Mouse (Mus musculus) kidney, embryonic 16.5 days (tissue): ENCODE data around the gene Wipf1. TPM values are rescaled to one million over a fixed set of nuclear protein-coding genes. Genes with fewer than 3 reads are reported as not detected.

Experiments
- ATAC-seq: fragments of 200-750 bp; cut with Nextera tagmentation; 2 replicates; pipeline ENCODE4 v1.8.0; 2017; ENCODE audit warnings: moderate TSS enrichment; ENCODE audit not compliant: low FRiP score, low TSS enrichment
- H3K27ac ChIP-seq: fragments of 300-500 bp; sonication (generic); 2 replicates; pipeline ENCODE4 v1.5.1; 2014; ENCODE audit warnings: low read length
- H3K27me3 ChIP-seq: fragments of 300-500 bp; sonication (generic); 2 replicates; pipeline ENCODE4 v1.6.1; 2014; ENCODE audit warnings: low read length, control low read depth, mixed read lengths; ENCODE audit not compliant: insufficient read depth
- H3K36me3 ChIP-seq: fragments of 300-500 bp; sonication (generic); 2 replicates; pipeline ENCODE4 v1.6.1; 2014; ENCODE audit warnings: low read length, control low read depth, mixed read lengths; ENCODE audit not compliant: insufficient read depth
- H3K4me1 ChIP-seq: fragments of 300-500 bp; sonication (generic); 2 replicates; pipeline ENCODE4 v1.6.1; 2014; ENCODE audit warnings: low read length, control low read depth, mixed read lengths; ENCODE audit not compliant: insufficient read depth
- H3K4me2 ChIP-seq: fragments of 300-500 bp; sonication (generic); replicated peaks from 2 replicates; pipeline ENCODE4 v1.6.1; 2014; ENCODE audit warnings: low read depth, low read length
- H3K4me3 ChIP-seq: fragments of 300-500 bp; sonication (generic); 2 replicates; pipeline ENCODE4 v1.5.1; 2014; ENCODE audit warnings: mild to moderate bottlenecking, low read length
- H3K9ac ChIP-seq: fragments of 300-500 bp; sonication (generic); replicated peaks from 2 replicates; pipeline ENCODE4 v1.6.1; 2014; ENCODE audit warnings: low read length
- H3K9me3 ChIP-seq: fragments of 300-500 bp; sonication (generic); 2 replicates; pipeline ENCODE4 v1.6.1; 2016; ENCODE audit warnings: low read length, control low read depth
- WGBS: fragments of 180-500 bp; shearing (Covaris S2); extraction: QIAGEN DNeasy Blood & Tissue Kit; methylation state at CpG from one replicate; pipeline ENCODE4 v1.1.7; 2014; 5-methylcytosine and 5-hydroxymethylcytosine counted together
- polyA plus RNA-seq: library from polyadenylated mRNA; unstranded; fragments of >200 nt; fragmentation: Nextera tagmentation; extraction: Ambion mirVana; gene quantifications from 2 replicates; pipeline ENCODE4 v1.2.1, GENCODE M21; 2015

Wipf1 gene
- polyA plus RNA-seq, 1 experiment from 2014 or later: 8.6 TPM

GRCm38 (mm10) chr2:73466481-73466880 is 63.1 kb downstream of the Wipf1 start:
- Histone ChIP-seq H3K27me3 (no peaks in the 10 kb centered on the region), H3K4me3 (no peak overlapping the region)

DNA sequence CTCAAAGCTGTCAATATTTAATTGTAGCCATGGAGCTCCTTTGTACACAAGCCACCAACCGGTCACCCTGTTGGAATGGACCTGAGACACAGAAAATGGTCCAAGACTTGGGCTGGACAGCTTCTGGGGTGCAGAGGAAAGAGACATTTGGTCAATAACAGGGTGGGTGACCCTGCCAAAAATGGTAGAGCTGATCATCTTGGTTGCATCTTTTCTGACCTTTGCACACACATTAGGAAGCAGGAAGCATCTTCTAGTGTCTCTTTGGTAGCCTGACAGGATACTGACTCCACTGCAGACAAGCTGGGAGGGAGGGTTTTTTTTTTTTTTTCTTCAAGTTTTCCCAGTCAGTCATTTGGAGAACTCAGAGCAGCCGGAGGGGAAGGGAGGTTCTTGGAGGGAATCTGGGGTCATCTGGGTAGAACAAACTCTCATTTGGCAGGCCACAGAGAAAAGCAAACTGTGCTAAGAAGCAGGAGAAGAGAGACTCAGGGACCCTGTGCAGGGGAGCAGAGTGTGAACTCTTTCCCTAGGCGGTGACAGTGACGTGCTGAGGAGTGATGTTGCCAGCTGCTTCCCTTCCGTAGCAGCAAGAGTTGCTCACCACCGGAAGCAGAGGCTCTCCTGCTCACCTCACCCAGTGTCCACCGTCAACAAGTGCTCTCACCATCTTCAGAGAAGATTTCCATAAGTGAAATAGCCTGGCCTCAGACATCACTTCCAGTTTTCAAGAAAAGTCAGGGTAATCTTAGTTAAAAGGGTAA is 65.9 kb downstream of the Wipf1 start:
- H3K9me3 ChIP-seq: no peaks in the 10 kb centered on the region
- H3K27ac ChIP-seq: no peak overlapping the region
- no peak overlapping the region for H3K9ac ChIP-seq
- 23% methylated on average over 7 of the region's 7 CpGs for WGBS
- H3K4me2 ChIP-seq: no peak overlapping the region
- no peaks in the 10 kb centered on the region for H3K36me3 ChIP-seq
- ATAC-seq: no peak
- no peak overlapping the region for H3K4me3 ChIP-seq
- peaks cover 5% of the 10 kb centered on the region; the same call in 1 of the 2 replicates for H3K4me1 ChIP-seq
- no peaks in the 10 kb centered on the region for H3K27me3 ChIP-seq

More at GRCm38 (mm10) chr2:73466481-73466880, 63.1 kb downstream of the Wipf1 start:
- Histone ChIP-seq H3K9me3 (no peaks in the 10 kb centered on the region), H3K4me2 (no peak overlapping the region), H3K4me1 (peaks cover 5% of the 10 kb centered on the region; the same call in 1 of the 2 replicates), H3K9ac (no peak overlapping the region), H3K27ac (no peak overlapping the region), H3K36me3 (no peaks in the 10 kb centered on the region)
- WGBS: 90% methylated on average over 10 of the region's 10 CpGs
- ATAC-seq: 0 out of 2 replicates have a peak, but pooled peaks have one; percentile 27

DNA sequence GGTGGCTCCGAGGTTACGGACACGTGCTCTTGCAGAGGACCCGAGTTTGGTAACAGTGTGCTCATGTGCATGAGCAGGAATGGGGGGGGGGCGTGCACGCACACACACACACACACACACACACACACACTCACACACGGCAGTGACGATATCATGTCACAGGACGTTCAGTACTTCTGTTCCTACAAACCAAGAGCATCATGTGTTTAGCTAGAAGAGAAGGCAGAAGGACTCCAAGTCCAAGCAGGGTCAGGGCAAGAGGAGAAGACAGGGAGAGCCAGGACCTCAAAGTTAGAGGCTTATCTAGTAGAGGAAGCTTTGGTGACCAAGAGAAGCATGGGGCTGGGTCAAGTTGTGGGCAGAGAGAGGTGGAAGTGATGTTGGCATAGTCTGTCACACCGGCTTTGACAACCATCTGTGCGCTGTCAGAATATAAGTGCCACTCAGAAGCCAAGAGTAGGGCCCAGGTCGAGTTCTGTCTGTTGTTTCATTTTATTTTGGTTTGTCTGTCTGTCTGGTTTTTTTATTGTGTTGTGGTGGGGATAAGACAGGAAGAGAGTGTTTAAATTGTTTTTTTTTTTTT is 66.7 kb downstream of the Wipf1 start:
- Histone ChIP-seq H3K9me3 (no peaks in the 10 kb centered on the region), H3K4me2 (no peak overlapping the region), H3K36me3 (no peaks in the 10 kb centered on the region), H3K27ac (no peak overlapping the region), H3K27me3 (no peaks in the 10 kb centered on the region), H3K4me1 (peaks cover 5% of the 10 kb centered on the region; the same call in 1 of the 2 replicates), H3K9ac (no peak overlapping the region), H3K4me3 (no peak overlapping the region)
- ATAC-seq: no peak
- WGBS: 87% methylated on average over 12 of the region's 12 CpGs

DNA sequence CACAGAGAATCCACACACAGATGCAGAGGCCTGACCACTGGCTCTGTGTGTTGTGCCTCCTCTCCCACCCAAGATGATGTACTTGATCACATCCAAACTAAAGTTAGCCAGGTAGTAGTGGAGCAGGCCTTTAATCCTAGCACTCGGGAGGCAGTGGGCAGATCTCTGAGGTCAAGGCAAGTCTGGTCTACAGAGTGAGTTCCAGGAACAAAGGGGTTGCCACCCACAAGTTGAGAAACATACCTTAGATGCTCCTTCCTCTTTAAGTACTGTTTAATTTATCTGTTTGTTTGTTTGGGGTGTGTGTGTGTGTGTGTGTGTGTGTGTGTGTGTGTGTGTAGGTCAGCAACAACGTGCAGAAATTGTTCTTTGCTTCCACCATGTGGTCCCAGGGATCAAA is 67.3 kb downstream of the Wipf1 start:
- H3K4me3 ChIP-seq: no peak overlapping the region
- no peaks in the 10 kb centered on the region for H3K27me3 ChIP-seq
- peaks cover 5% of the 10 kb centered on the region; the same call in 1 of the 2 replicates for H3K4me1 ChIP-seq
- 75% methylated on average over 2 of the region's 2 CpGs for WGBS
- H3K36me3 ChIP-seq: no peaks in the 10 kb centered on the region
- H3K9me3 ChIP-seq: no peaks in the 10 kb centered on the region
- H3K9ac ChIP-seq: no peak overlapping the region
- H3K4me2 ChIP-seq: no peak overlapping the region
- no peak overlapping the region for H3K27ac ChIP-seq
- no peak for ATAC-seq

- Histone ChIP-seq H3K9me3 (no peaks in the 10 kb centered on the region), H3K4me2 (no peak overlapping the region), H3K27ac (no peak overlapping the region), H3K27me3 (no peaks in the 10 kb centered on the region), H3K4me3 (no peak overlapping the region), H3K9ac (no peak overlapping the region), H3K36me3 (no peaks in the 10 kb centered on the region), H3K4me1 (peaks cover 5% of the 10 kb centered on the region; the same call in 1 of the 2 replicates)
- WGBS: 37% methylated on average over 3 of the region's 3 CpGs
- ATAC-seq: no peak
Observed at GRCm38 (mm10) chr2:73460168-73460567, 69.4 kb downstream of the Wipf1 start.

- no peak overlapping the region for H3K4me3 ChIP-seq
- no peak overlapping the region for H3K9ac ChIP-seq
- H3K27ac ChIP-seq: no peak overlapping the region
- H3K4me2 ChIP-seq: no peak overlapping the region
- no peaks in the 10 kb centered on the region for H3K27me3 ChIP-seq
- WGBS: 80% methylated on average over 4 of the region's 4 CpGs
- H3K9me3 ChIP-seq: no peaks in the 10 kb centered on the region
- peaks cover 5% of the 10 kb centered on the region; the same call in 1 of the 2 replicates for H3K4me1 ChIP-seq
- H3K36me3 ChIP-seq: no peaks in the 10 kb centered on the region
- ATAC-seq: no peak
Observed at GRCm38 (mm10) chr2:73459607-73460153, 69.9 kb downstream of the Wipf1 start.

DNA sequence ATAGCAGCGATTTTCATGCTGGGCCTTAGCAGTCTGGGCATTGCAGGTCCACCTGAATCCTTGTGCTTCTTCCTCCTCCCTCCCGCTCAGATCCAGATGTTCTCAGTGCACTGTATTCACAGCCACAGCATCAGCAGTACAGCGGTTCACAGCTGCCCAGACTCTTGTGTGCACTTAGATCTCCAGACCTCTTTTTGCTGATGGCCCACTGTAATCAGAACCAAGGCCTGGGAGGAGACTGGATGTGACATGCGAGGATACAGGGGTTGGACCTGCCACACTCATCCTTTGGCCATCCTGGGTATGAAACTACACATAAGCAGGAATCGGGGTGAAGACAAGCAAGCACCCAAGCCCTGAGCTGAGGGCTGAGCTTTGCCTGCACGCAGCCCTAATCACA is 72.6 kb downstream of the Wipf1 start:
- no peak overlapping the region for H3K9ac ChIP-seq
- no peaks in the 10 kb centered on the region for H3K9me3 ChIP-seq
- no peaks in the 10 kb centered on the region for H3K36me3 ChIP-seq
- no peak for ATAC-seq
- H3K27me3 ChIP-seq: no peaks in the 10 kb centered on the region
- no peak overlapping the region for H3K27ac ChIP-seq
- WGBS: 89% methylated on average over 6 of the region's 6 CpGs
- no peak overlapping the region for H3K4me3 ChIP-seq
- 0 out of 2 replicates have a peak, but pooled peaks cover 3% of the 10 kb centered on the region for H3K4me1 ChIP-seq
- no peak overlapping the region for H3K4me2 ChIP-seq

- no peaks in the 10 kb centered on the region for H3K36me3 ChIP-seq
- no peak for ATAC-seq
- H3K27ac ChIP-seq: no peak overlapping the region
- H3K4me2 ChIP-seq: no peak overlapping the region
- 88% methylated on average over 3 of the region's 3 CpGs for WGBS
- no peak overlapping the region for H3K4me3 ChIP-seq
- no peak overlapping the region for H3K9ac ChIP-seq
- H3K4me1 ChIP-seq: 0 out of 2 replicates have a peak, but pooled peaks cover 3% of the 10 kb centered on the region
- no peaks in the 10 kb centered on the region for H3K27me3 ChIP-seq
- H3K9me3 ChIP-seq: no peaks in the 10 kb centered on the region
Observed at GRCm38 (mm10) chr2:73456154-73456553, 73.4 kb downstream of the Wipf1 start.

DNA sequence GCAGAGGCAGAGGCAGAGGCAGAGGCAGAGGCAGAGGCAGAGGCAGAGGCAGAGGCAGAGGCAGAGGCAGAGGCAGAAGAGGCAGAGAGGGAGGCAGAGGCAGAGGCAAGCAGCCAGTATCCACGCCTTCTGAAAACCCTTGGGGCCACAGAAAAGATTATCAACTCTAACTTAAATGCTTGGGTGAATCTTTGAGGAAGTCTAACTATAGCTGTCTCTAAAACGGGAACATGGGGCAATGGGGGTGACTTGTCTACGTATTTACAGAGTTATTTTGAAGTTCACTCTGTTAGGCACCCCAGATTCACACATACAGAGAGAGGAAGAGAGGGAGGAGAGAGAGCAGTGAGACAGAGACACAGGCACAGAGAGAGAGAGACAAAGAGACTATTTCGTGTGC is 74.0 kb downstream of the Wipf1 start:
- H3K4me2 ChIP-seq: no peak overlapping the region
- H3K4me3 ChIP-seq: no peak overlapping the region
- ATAC-seq: no peak
- no peaks in the 10 kb centered on the region for H3K27me3 ChIP-seq
- H3K4me1 ChIP-seq: peaks cover 7% of the 10 kb centered on the region
- no peak overlapping the region for H3K27ac ChIP-seq
- H3K9me3 ChIP-seq: no peaks in the 10 kb centered on the region
- H3K9ac ChIP-seq: no peak overlapping the region
- WGBS: 81% methylated on average over 4 of the region's 4 CpGs
- H3K36me3 ChIP-seq: no peaks in the 10 kb centered on the region

GRCm38 (mm10) chr2:73454682-73455081 is 74.9 kb downstream of the Wipf1 start:
- Histone ChIP-seq H3K27ac (no peak overlapping the region), H3K36me3 (no peaks in the 10 kb centered on the region), H3K4me2 (no peak overlapping the region), H3K4me1 (peaks cover 13% of the 10 kb centered on the region), H3K27me3 (no peaks in the 10 kb centered on the region), H3K4me3 (no peak overlapping the region), H3K9me3 (no peaks in the 10 kb centered on the region), H3K9ac (no peak overlapping the region)
- WGBS: 91% methylated on average over 13 of the region's 13 CpGs
- no peak for ATAC-seq
